In genomic region chr9:56623361-56623760, GRCm38 (mm10) we compare ENCODE assay signal across 24 mouse cellular contexts.
"Had no signal": no experiment of that assay in that cellular context is flagged by ENCODE, and none has a peak within 500 bp of the region (broad histone marks: within the 10 kb centered on the region; RNA-seq: fewer than 3 reads in every experiment).

No protein-coding gene starts in this region.

- H3K4me2 ChIP-seq: limb, embryonic 13.5 days; lung, embryonic 15.5 days; neural tube, embryonic 13.5 days had no signal

- H3K9me3 ChIP-seq: limb, embryonic 10.5 days; limb, embryonic 13.5 days; lung, embryonic 15.5 days; midbrain, embryonic 10.5 days; neural tube, embryonic 13.5 days had no signal

- H3K9ac ChIP-seq: limb, embryonic 13.5 days; liver, embryonic 14.5 days; liver, postnatal 0 days; lung, embryonic 15.5 days; neural tube, embryonic 13.5 days had no signal

- H3K27ac ChIP-seq: kidney, postnatal 0 days; layer of hippocampus, adult 2 months; limb, embryonic 10.5 days; limb, embryonic 13.5 days; liver, embryonic 14.5 days; lung, embryonic 15.5 days; midbrain, embryonic 10.5 days; neural tube, embryonic 13.5 days; stomach, postnatal 0 days had no signal

- H3K36me3 ChIP-seq: limb, embryonic 10.5 days; lung, embryonic 15.5 days had no signal

- DNase-seq: kidney, adult 2 months; kidney, postnatal 25 days; layer of hippocampus, adult 9-11 months; liver; liver, postnatal 0 days; lung, postnatal 36 days; midbrain, embryonic 14.5 days; right cerebral cortex, adult 18-20 months; right cerebral cortex, postnatal 14 days; right cerebral cortex, postnatal 4 days; thymus, adult 2 months; thymus, postnatal 14 days; thymus, postnatal 4 days had no signal

- H3K4me3 ChIP-seq: layer of hippocampus, adult 2 months; limb, embryonic 10.5 days; limb, embryonic 13.5 days; lung, embryonic 15.5 days; megakaryocyte, embryonic 14.5 days; midbrain, embryonic 10.5 days; neural tube, embryonic 13.5 days had no signal

- ATAC-seq: intestine, postnatal 0 days; liver, postnatal 0 days had no signal
